24 mouse cellular contexts compared by ENCODE assay signal in the genomic region with DNA sequence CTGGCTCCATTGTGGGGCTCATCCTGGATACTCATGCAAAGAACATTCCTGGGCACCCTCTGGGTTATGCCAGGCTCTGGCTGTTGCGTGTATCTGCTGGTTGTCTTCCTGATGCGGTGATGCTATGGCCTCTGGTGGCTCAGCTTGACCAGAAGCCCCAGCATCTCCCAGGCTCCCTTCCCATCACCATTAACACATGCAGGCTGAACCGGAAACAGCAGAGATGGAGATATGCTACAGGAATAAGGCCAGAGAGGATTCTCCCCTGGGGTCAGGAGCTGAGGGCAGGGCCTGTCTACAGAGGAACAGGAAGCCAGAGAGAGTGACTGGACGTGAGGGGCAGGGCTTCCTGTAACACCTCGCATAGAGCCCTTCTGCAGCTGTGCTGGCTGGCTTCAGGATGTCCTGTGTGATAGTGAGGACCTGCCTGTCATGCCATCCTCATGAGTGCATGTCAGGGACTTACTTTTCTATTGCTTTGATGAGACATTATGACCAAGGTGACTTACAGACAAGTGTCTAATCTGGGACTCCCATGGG. TPM values are rescaled to one million over a fixed set of nuclear protein-coding genes. Genes with fewer than 3 reads are reported as not detected.
DNase-seq lines count a peak whose midpoint lies in the region; ATAC-seq and TF ChIP-seq lines count a peak whose summit lies in the region.
"Had no signal": no experiment of that assay in that cellular context is flagged by ENCODE, and none has a peak within 500 bp of the region (broad histone marks: within the 10 kb centered on the region; RNA-seq: fewer than 3 reads in every experiment).

No protein-coding gene starts in this region.

- no peak for ATAC-seq in heart, embryonic 11.5 days (replicated peaks; ENCODE audit: insufficient number of reproducible peaks, low FRiP score, low TSS enrichment)
- ATAC-seq in liver, embryonic 12.5 days = no peak
- ATAC-seq in liver, embryonic 11.5 days (replicated peaks; ENCODE audit: low FRiP score) = no peak
- no peak for ATAC-seq in intestine, embryonic 15.5 days
- ATAC-seq in granulocyte monocyte progenitor cell, adult 5-6 weeks (replicated peaks; ENCODE audit: poor library complexity, severe bottlenecking) = no peak
- ATAC-seq: forebrain, embryonic 15.5 days; intestine, postnatal 0 days had no signal

- no peak overlapping the region for H3K4me2 ChIP-seq in heart, embryonic 11.5 days
- no peak overlapping the region for H3K4me2 ChIP-seq in liver, embryonic 12.5 days
- no peak overlapping the region for H3K4me2 ChIP-seq in liver, embryonic 11.5 days
- no peak overlapping the region for H3K4me2 ChIP-seq in intestine, embryonic 15.5 days (replicated peaks)
- H3K4me2 ChIP-seq: forebrain, embryonic 15.5 days; heart, embryonic 15.5 days; hindbrain, embryonic 15.5 days; lung, embryonic 15.5 days; midbrain, embryonic 12.5 days had no signal

- 68% methylated on average over 5 of the region's 5 CpGs for WGBS in heart, embryonic 11.5 days (ENCODE audit: insufficient replicate concordance)
- WGBS in liver, embryonic 12.5 days (ENCODE audit: insufficient replicate concordance) = 44% methylated on average over 5 of the region's 5 CpGs
- 60% methylated on average over 5 of the region's 5 CpGs for WGBS in liver, embryonic 11.5 days
- WGBS in intestine, embryonic 15.5 days = 78% methylated on average over 5 of the region's 5 CpGs

- no peak overlapping the region for H3K4me3 ChIP-seq in heart, embryonic 11.5 days (ENCODE audit: low read depth, low read length)
- H3K4me3 ChIP-seq in liver, embryonic 12.5 days = no peak overlapping the region
- H3K4me3 ChIP-seq in liver, embryonic 11.5 days (ENCODE audit: low read depth, low read length) = no peak overlapping the region
- no peak overlapping the region for H3K4me3 ChIP-seq in MEL (ENCODE audit: control insufficient read depth in 1 of 2, insufficient read depth in 1 of 2, low read depth in 2 of 2, low read length in 2 of 2)
- H3K4me3 ChIP-seq in intestine, embryonic 15.5 days (replicated peaks) = no peak overlapping the region
- H3K4me3 ChIP-seq: embryonic facial prominence, embryonic 10.5 days; forebrain, embryonic 15.5 days; heart, embryonic 15.5 days; hindbrain, embryonic 15.5 days; layer of hippocampus, adult 2 months; lung, embryonic 15.5 days; midbrain, embryonic 12.5 days had no signal

- H3K27me3 ChIP-seq in heart, embryonic 11.5 days (ENCODE audit: control insufficient read depth, insufficient read depth, low read length) = no peaks in the 10 kb centered on the region
- 0 out of 2 replicates have a peak, but pooled peaks cover 4% of the 10 kb centered on the region for H3K27me3 ChIP-seq in liver, embryonic 12.5 days (replicated peaks)
- H3K27me3 ChIP-seq in liver, embryonic 11.5 days (replicated peaks; ENCODE audit: control insufficient read depth, insufficient read depth, low read length) = no peaks in the 10 kb centered on the region
- H3K27me3 ChIP-seq in MEL (ENCODE audit: control insufficient read depth in 1 of 2, insufficient read depth in 2 of 2, low read length in 2 of 2) = no peaks in the 10 kb centered on the region
- no peaks in the 10 kb centered on the region for H3K27me3 ChIP-seq in intestine, embryonic 15.5 days (replicated peaks)
- H3K27me3 ChIP-seq: forebrain, embryonic 15.5 days; heart, embryonic 15.5 days; hindbrain, embryonic 15.5 days; lung, embryonic 15.5 days had no signal

- no peak overlapping the region for H3K27ac ChIP-seq in heart, embryonic 11.5 days (ENCODE audit: low read depth, low read length)
- 0 out of 2 replicates have a peak overlapping the region, but pooled peaks have one; percentile 16 for H3K27ac ChIP-seq in liver, embryonic 12.5 days
- no peak overlapping the region for H3K27ac ChIP-seq in liver, embryonic 11.5 days (ENCODE audit: low read depth, low read length)
- H3K27ac ChIP-seq in MEL (ENCODE audit: control insufficient read depth, low read depth, low read length) = no peak overlapping the region
- no peak overlapping the region for H3K27ac ChIP-seq in intestine, embryonic 15.5 days
- H3K27ac ChIP-seq: forebrain, embryonic 15.5 days; hindbrain, embryonic 15.5 days; layer of hippocampus, adult 2 months; liver, embryonic 14.5 days; midbrain, embryonic 12.5 days had no signal

- peaks cover 25% of the 10 kb centered on the region for H3K79me2 ChIP-seq in MEL (ENCODE audit: control insufficient read depth, insufficient read depth, low read length, poor library complexity)

- TF ChIP-seq EP300 in MEL (IDR thresholded peaks at IDR 0.05; ENCODE audit: low read depth in 1 of 2, low read length in 2 of 2) = no peak

- no peak overlapping the region for H3K9ac ChIP-seq in heart, embryonic 11.5 days (ENCODE audit: low read depth, low read length)
- H3K9ac ChIP-seq in liver, embryonic 12.5 days = no peak overlapping the region
- no peak overlapping the region for H3K9ac ChIP-seq in liver, embryonic 11.5 days (ENCODE audit: low read depth, low read length)
- H3K9ac ChIP-seq in MEL (ENCODE audit: control insufficient read depth, low read depth, low read length, poor library complexity, severe bottlenecking) = no peak overlapping the region
- no peak overlapping the region for H3K9ac ChIP-seq in intestine, embryonic 15.5 days
- H3K9ac ChIP-seq: forebrain, embryonic 15.5 days; heart, embryonic 15.5 days; hindbrain, embryonic 15.5 days; liver, embryonic 14.5 days; lung, embryonic 15.5 days; midbrain, embryonic 12.5 days had no signal

- no peak for TF ChIP-seq POLR2A in MEL (IDR thresholded peaks at IDR 0.05; ENCODE audit: control insufficient read depth in 1 of 2, insufficient read depth in 1 of 2, low read depth in 1 of 2, low read length in 2 of 2, poor library complexity in 1 of 2)

- peak; percentile 97 for DNase-seq in heart, adult 11 months
- DNase-seq in liver, embryonic 11.5 days (ENCODE audit: low spot score) = no peak
- peak; percentile 23 for DNase-seq in MEL (ENCODE audit: low read depth, low spot score)
- peak; percentile 60 for DNase-seq in induced T-regulatory cell, adult 2 months (ENCODE audit: low read depth)
- DNase-seq: cerebellum, adult 8-10 months; gastrocnemius, postnatal 10 days; layer of hippocampus, postnatal 36 days; retina, postnatal 1 day; right cerebral cortex, postnatal 25 days; spleen, adult 18-20 months; thymus, postnatal 14 days had no signal

- TF ChIP-seq CTCF in MEL (IDR thresholded peaks at IDR 0.05 in 2 of 3, conservative IDR thresholded peaks at IDR 0.05 in 1 of 3; ENCODE audit: control insufficient read depth in 1 of 3, insufficient read depth in 1 of 3, low read depth in 2 of 3, low read length in 3 of 3, poor library complexity in 1 of 3, severe bottlenecking in 1 of 3) = no peak

- H3K9me3 ChIP-seq in heart, embryonic 11.5 days (replicated peaks; ENCODE audit: control insufficient read depth, low read length) = no peaks in the 10 kb centered on the region
- H3K9me3 ChIP-seq in liver, embryonic 12.5 days (replicated peaks) = no peaks in the 10 kb centered on the region
- H3K9me3 ChIP-seq in liver, embryonic 11.5 days (ENCODE audit: control insufficient read depth, low read length) = no peaks in the 10 kb centered on the region
- H3K9me3 ChIP-seq in MEL (replicated peaks; ENCODE audit: insufficient read depth, low read length) = no peaks in the 10 kb centered on the region
- H3K9me3 ChIP-seq in intestine, embryonic 15.5 days = no peaks in the 10 kb centered on the region
- H3K9me3 ChIP-seq: embryonic facial prominence, embryonic 10.5 days; forebrain, embryonic 15.5 days; heart, embryonic 15.5 days; hindbrain, embryonic 15.5 days; lung, embryonic 15.5 days; midbrain, embryonic 12.5 days had no signal

- H3K36me3 ChIP-seq in heart, embryonic 11.5 days (ENCODE audit: control insufficient read depth, insufficient read depth, low read length) = no peaks in the 10 kb centered on the region
- no peaks in the 10 kb centered on the region; the same call in 1 of the 2 replicates for H3K36me3 ChIP-seq in liver, embryonic 12.5 days
- H3K36me3 ChIP-seq in liver, embryonic 11.5 days (ENCODE audit: control insufficient read depth, insufficient read depth, low read length) = no peaks in the 10 kb centered on the region
- H3K36me3 ChIP-seq in MEL (ENCODE audit: control insufficient read depth in 1 of 2, insufficient read depth in 2 of 2, low read length in 2 of 2) = peaks cover 0 to 15% of the 10 kb centered on the region in 2 experiments; a peak in 2 of 4 replicates
- H3K36me3 ChIP-seq in intestine, embryonic 15.5 days = no peaks in the 10 kb centered on the region
- H3K36me3 ChIP-seq: embryonic facial prominence, embryonic 10.5 days; forebrain, embryonic 15.5 days; heart, embryonic 15.5 days; hindbrain, embryonic 15.5 days; lung, embryonic 15.5 days; midbrain, embryonic 12.5 days had no signal

- no peak for TF ChIP-seq RAD21 in MEL (IDR thresholded peaks at IDR 0.05; ENCODE audit: low read depth, low read length)

- peaks cover 35% of the 10 kb centered on the region for H3K4me1 ChIP-seq in heart, embryonic 11.5 days (ENCODE audit: control insufficient read depth, insufficient read depth, low read length)
- peaks cover 91% of the 10 kb centered on the region for H3K4me1 ChIP-seq in liver, embryonic 12.5 days
- peaks cover 62% of the 10 kb centered on the region for H3K4me1 ChIP-seq in liver, embryonic 11.5 days (replicated peaks; ENCODE audit: control insufficient read depth, insufficient read depth, low read length)
- peaks cover 8 to 30% of the 10 kb centered on the region in 2 experiments for H3K4me1 ChIP-seq in MEL (ENCODE audit: control insufficient read depth in 1 of 2, insufficient read depth in 2 of 2, low read length in 2 of 2)
- peaks cover 32% of the 10 kb centered on the region for H3K4me1 ChIP-seq in intestine, embryonic 15.5 days (replicated peaks)

RNA-seq across cellular contexts. Expression of a gene that starts 1.2 kb away (rescaled TPM):
- 4.9 and 6.5 TPM in 2 replicates for polyA plus RNA-seq in heart, embryonic 11.5 days (2014; fragmentation: Nextera tagmentation; extraction: Ambion mirVana)
- polyA plus RNA-seq in liver, embryonic 12.5 days (2016; fragmentation: Nextera tagmentation; extraction: Ambion mirVana) = 14.4 and 15.1 TPM in 2 replicates
- 12.6 and 13.9 TPM in 2 replicates for polyA plus RNA-seq in liver, embryonic 11.5 days (2014; fragmentation: Nextera tagmentation; extraction: Ambion mirVana)
- total RNA-seq in MEL (2012; rRNA removed) = 34.1 and 43.1 TPM in 2 replicates
- 10 to 100 TPM; 35.2 to 38.0 TPM for polyA plus RNA-seq in MEL (2012; ENCODE audit: insufficient read depth in 1 of 2, insufficient read length in 2 of 2, low read depth in 1 of 2, low replicate concordance in 2 of 2, missing spikeins in 1 of 2)
- 12.4 and 13.6 TPM in 2 replicates for polyA plus RNA-seq in intestine, embryonic 15.5 days (2015; fragmentation: Nextera tagmentation; extraction: Ambion mirVana)
- 15.0 and 19.9 TPM in 2 replicates for total RNA-seq in granulocyte monocyte progenitor cell, adult 5-6 weeks (2014; fragmentation: Nextera tagmentation)
- total RNA-seq in granulocyte monocyte progenitor cell, adult 5-6 weeks (2017) = 15.9 and 18.4 TPM in 2 replicates

RNA-seq across cellular contexts. Expression of a gene that starts 22.7 kb away (rescaled TPM):
- 2.1 and 2.2 TPM in 2 replicates for polyA plus RNA-seq in heart, embryonic 11.5 days (2014; fragmentation: Nextera tagmentation; extraction: Ambion mirVana)
- polyA plus RNA-seq in liver, embryonic 12.5 days (2016; fragmentation: Nextera tagmentation; extraction: Ambion mirVana) = 0.11 and 0.25 TPM in 2 replicates
- polyA plus RNA-seq in liver, embryonic 11.5 days (2014; fragmentation: Nextera tagmentation; extraction: Ambion mirVana) = 0.53 and 1.4 TPM in 2 replicates
- 0.12 and 0.16 TPM in 2 replicates for total RNA-seq in MEL (2012; rRNA removed)
- under 1 TPM in 1 of 2 experiments, not detected in 1; 0.42 TPM for polyA plus RNA-seq in MEL (2012; ENCODE audit: insufficient read depth in 1 of 2, insufficient read length in 2 of 2, low read depth in 1 of 2, low replicate concordance in 2 of 2, missing spikeins in 1 of 2)
- polyA plus RNA-seq in intestine, embryonic 15.5 days (2015; fragmentation: Nextera tagmentation; extraction: Ambion mirVana) = 1.1 TPM in 2 replicates
- 8.0 and 12.6 TPM in 2 replicates for total RNA-seq in granulocyte monocyte progenitor cell, adult 5-6 weeks (2014; fragmentation: Nextera tagmentation)
- total RNA-seq in granulocyte monocyte progenitor cell, adult 5-6 weeks (2017) = 6.9 and 8.7 TPM in 2 replicates
